Mouse (Mus musculus): ENCODE measurements at regions not wholly inside any gene's neighbourhood (a gene's known extent, or its start where the extent isn't known, plus 50 kb on each side); places are given as distances from the start of the nearest gene placed in this dataset.

- no peak for TF ChIP-seq CTCF (IDR thresholded peaks at IDR 0.05; ENCODE audit: low read depth)
- no peak for TF ChIP-seq EP300 (IDR thresholded peaks at IDR 0.05; ENCODE audit: low read depth)
Observed at GRCm38 (mm10) chr14:97088863-97089262, 570.0 kb upstream of the Klhl1 start.
